Mouse (Mus musculus) olfactory bulb, adult 2 months (tissue): ENCODE results near the gene Ttll8.

Experiments used
- CTCF ChIP-seq: fragments of 200-500 bp; IDR thresholded peaks from 2 replicates; pipeline ENCODE4 v1.5.1; 2012; ENCODE audit warnings: low read depth, mild to moderate bottlenecking, low read length, moderate library complexity; ENCODE audit not compliant: insufficient read depth
- POLR2A ChIP-seq: fragments of 200-500 bp; IDR thresholded peaks from 2 replicates; pipeline ENCODE4 v1.6.1; 2012; ENCODE audit warnings: mild to moderate bottlenecking, low read depth, low read length, moderate library complexity; ENCODE audit not compliant: insufficient read depth

DNA sequence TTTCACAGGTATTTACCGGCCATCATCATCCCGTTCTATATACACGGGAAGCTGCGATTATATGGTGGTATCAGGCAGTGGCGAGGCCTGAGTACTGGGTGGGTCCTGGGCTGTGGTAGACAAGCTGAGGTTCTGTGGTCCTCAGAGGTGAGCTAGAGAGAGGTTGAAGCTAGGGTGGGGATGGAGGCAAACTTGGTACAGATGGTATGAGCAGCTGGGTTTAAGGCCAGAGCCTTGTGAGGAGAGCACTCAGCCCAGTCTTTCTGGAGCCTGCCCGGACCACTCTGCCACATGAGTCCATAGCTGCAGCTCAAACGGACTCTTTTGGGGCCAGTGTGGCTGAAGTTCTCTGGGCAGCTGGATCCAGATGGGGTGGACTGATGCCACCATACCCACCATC, 96.9 kb downstream of the Ttll8 start:
- TF ChIP-seq CTCF (no peak), POLR2A (no peak)
